Mouse (Mus musculus) kidney, embryonic 15.5 days (tissue): ENCODE results near the gene Lrp3. TPM values are rescaled to one million over a fixed set of nuclear protein-coding genes. Genes with fewer than 3 reads are reported as not detected.
"Not testable (repeated sequence)": the region's sequence is repeated elsewhere in the genome, so short reads cannot be mapped to it uniquely, and the experiment has no call there.

Source experiments
- ATAC-seq: fragments of 200-750 bp; cut with Nextera tagmentation; replicated peaks from 2 replicates; pipeline ENCODE4 v1.8.0; 2017; ENCODE audit warnings: moderate TSS enrichment; ENCODE audit not compliant: low FRiP score
- H3K27ac ChIP-seq: fragments of 300-500 bp; sonication (generic); 2 replicates; pipeline ENCODE4 v1.5.1; 2015; ENCODE audit warnings: mild to moderate bottlenecking, inconsistent platforms
- H3K27me3 ChIP-seq: fragments of 300-500 bp; sonication (generic); 2 replicates; pipeline ENCODE4 v1.6.1; 2015; ENCODE audit warnings: inconsistent platforms
- H3K36me3 ChIP-seq: fragments of 300-500 bp; sonication (generic); 2 replicates; pipeline ENCODE4 v1.6.1; 2015; ENCODE audit warnings: inconsistent platforms
- H3K4me1 ChIP-seq: fragments of 300-500 bp; sonication (generic); 2 replicates; pipeline ENCODE4 v1.6.1; 2015; ENCODE audit warnings: inconsistent platforms
- H3K4me2 ChIP-seq: fragments of 300-500 bp; sonication (generic); 2 replicates; pipeline ENCODE4 v1.6.1; 2015; ENCODE audit warnings: moderate library complexity, mild to moderate bottlenecking, inconsistent platforms
- H3K4me3 ChIP-seq: fragments of 300-500 bp; sonication (generic); replicated peaks from 2 replicates; pipeline ENCODE4 v1.5.1; 2015; ENCODE audit warnings: mild to moderate bottlenecking, inconsistent platforms
- H3K9ac ChIP-seq: fragments of 300-500 bp; sonication (generic); 2 replicates; pipeline ENCODE4 v1.6.1; 2015; ENCODE audit warnings: mild to moderate bottlenecking, inconsistent platforms
- H3K9me3 ChIP-seq: fragments of 300-500 bp; sonication (generic); replicated peaks from 2 replicates; pipeline ENCODE4 v1.6.1; 2016; ENCODE audit warnings: inconsistent platforms
- WGBS: fragments of 180-500 bp; shearing (Covaris S2); methylation state at CpG from one replicate; pipeline ENCODE4 v1.1.7; 2015; ENCODE audit warnings: mixed read lengths; 5-methylcytosine and 5-hydroxymethylcytosine counted together
- polyA plus RNA-seq: library from polyadenylated mRNA; unstranded; fragments of >200 nt; fragmentation: Nextera tagmentation; extraction: Ambion mirVana; gene quantifications from 2 replicates; pipeline ENCODE4 v1.2.1, GENCODE M21; 2015

Gene Lrp3
- polyA plus RNA-seq, result 5.2 and 6.3 TPM in 2 replicates

DNA sequence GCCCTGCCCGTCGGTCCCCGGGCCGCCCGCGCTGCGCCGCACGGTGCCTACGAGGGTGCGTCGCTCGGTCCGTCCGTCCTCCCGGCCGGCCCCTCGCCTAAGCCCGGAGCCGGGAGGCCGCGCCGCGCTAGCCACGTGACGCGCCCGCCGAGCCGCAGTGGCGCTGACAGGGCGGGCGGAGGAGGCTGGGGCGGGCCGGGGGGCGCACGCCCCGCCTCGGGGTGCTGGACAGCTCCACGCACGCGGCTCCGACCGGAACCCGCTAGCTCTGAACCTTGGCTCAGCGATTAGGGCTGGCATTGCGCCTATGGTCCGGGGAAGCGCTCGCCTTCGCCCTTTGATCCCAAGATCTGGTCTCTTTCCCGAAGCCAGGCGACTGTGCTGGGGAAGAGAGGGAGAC, at the start of gene Lrp3:
Gene Lrp3, minus strand, starts transcription at position 274 of the 400 bp plus-strand sequence.
- peak within 1 kb of the TSS; percentile 66 for H3K9ac ChIP-seq
- H3K27ac ChIP-seq, result peak within 1 kb of the TSS; percentile 76
- no peaks in the 10 kb centered on the region for H3K9me3 ChIP-seq
- peaks cover 18% of the 10 kb centered on the region for H3K4me1 ChIP-seq
- ATAC-seq, result peak; percentile 94
- under 1% methylated on average over 48 of the region's 53 CpGs for WGBS
- H3K4me2 ChIP-seq, result peak within 1 kb of the TSS; percentile 91
- H3K36me3 ChIP-seq, result peaks cover 5% of the 10 kb centered on the region; the same call in 1 of the 2 replicates
- H3K4me3 ChIP-seq, result peak within 1 kb of the TSS; percentile 74
- H3K27me3 ChIP-seq, result 0 out of 2 replicates have a peak, but pooled peaks cover 4% of the 10 kb centered on the region

DNA sequence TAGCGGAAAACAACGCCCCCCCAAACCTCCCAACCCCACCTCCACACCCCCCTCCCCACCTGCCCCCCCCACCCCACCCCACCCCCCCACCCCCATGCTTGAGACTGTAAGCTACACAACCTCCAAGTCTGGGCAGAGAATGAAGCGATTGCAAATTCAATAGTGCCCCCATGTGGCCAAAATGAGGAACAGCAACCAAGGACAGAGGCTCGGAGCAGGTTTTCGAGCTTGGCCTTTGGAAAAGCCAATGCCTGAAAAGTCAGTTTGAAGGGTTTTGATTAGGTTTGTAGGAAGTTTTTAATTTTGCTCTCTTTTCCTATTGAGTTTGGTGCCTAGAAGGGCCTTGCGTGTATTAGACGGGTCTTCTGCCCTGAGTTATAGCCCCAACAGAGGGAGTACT, 49.4 kb upstream of the Lrp3 start:
- H3K36me3 ChIP-seq, result no peaks in the 10 kb centered on the region
- no peak overlapping the region for H3K9ac ChIP-seq
- H3K4me1 ChIP-seq, result peaks cover 7% of the 10 kb centered on the region
- no peaks in the 10 kb centered on the region for H3K9me3 ChIP-seq
- H3K27ac ChIP-seq, result no peak overlapping the region
- 11% methylated on average over 7 of the region's 7 CpGs for WGBS
- no peak overlapping the region for H3K4me2 ChIP-seq
- ATAC-seq, result no peak
- no peak overlapping the region for H3K4me3 ChIP-seq
- no peaks in the 10 kb centered on the region for H3K27me3 ChIP-seq

DNA sequence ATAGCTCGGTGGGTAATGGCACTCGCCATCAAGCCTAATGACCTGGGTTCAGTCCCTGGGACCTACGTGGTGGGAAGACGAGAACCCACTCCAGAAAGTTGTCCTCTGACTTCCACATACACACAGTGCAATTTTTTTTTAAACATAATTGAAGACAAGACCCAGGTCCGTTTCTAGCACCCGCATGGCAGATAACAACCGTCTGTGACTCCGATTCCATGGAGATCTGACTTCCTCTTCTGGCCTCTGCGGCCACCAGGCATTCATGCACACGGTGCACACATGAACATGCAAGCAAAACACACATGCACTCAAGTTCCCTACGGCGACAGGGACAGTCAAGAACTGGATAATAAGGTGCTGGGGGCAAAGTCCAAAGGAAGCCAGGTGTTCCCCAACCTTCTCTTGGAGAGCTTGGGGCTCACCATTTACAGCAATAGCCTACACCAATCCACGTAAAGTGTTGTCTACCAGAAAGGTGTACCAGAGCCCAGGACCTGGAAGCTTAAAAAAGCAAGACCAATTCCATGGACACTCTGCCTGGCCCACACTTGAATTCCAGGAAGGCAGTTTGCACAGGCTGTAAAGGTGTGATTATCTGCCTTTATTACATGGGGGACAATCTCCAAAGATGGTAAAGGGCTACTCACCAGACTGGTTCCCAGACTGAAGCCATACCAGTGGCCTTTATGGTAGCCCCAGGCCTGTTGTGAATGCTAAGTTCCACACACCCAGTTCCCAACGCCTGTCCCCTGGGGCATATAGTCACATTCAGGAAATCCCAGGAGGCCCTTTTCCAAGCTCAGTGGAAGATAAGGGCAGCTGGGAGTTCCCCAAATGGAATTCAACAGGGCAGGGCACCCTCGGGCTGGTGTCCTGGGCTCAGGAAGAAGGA, 48.5 kb upstream of the Lrp3 start:
- Histone ChIP-seq H3K27me3 (no peaks in the 10 kb centered on the region), H3K4me2 (no peak overlapping the region), H3K4me1 (no peaks in the 10 kb centered on the region), H3K9me3 (no peaks in the 10 kb centered on the region), H3K4me3 (no peak overlapping the region), H3K36me3 (no peaks in the 10 kb centered on the region), H3K9ac (no peak overlapping the region), H3K27ac (no peak overlapping the region)
- ATAC-seq, result no peak
- WGBS, result 78% methylated on average over 15 of the region's 15 CpGs

DNA sequence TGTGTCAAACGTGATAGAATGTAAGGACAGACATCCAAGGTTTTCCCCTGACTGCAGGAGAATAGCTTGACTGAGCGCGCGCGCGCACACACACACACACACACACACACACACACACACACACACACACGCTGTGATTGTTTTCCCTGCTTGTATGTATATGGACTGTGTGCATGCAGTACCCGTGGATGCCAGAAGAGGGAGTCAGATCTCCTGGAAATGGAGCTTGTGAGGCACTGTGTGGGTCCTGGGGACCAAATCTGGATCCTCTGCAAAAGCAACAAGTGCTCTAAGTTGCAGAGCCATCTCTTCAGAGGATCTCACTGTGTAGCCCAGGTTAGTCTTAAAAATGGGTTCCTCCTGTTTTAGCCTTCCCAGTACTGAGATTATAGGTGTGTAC, 44.1 kb upstream of the Lrp3 start:
- no peak overlapping the region for H3K4me3 ChIP-seq
- H3K36me3 ChIP-seq, result no peaks in the 10 kb centered on the region
- H3K9me3 ChIP-seq, result no peaks in the 10 kb centered on the region
- WGBS, result 88% methylated on average over 8 of the region's 8 CpGs
- 0 out of 2 replicates have a peak, but pooled peaks cover 9% of the 10 kb centered on the region for H3K4me1 ChIP-seq
- H3K27ac ChIP-seq, result no peak overlapping the region
- H3K27me3 ChIP-seq, result no peaks in the 10 kb centered on the region
- H3K9ac ChIP-seq, result no peak overlapping the region
- no peak overlapping the region for H3K4me2 ChIP-seq
- no peak for ATAC-seq

DNA sequence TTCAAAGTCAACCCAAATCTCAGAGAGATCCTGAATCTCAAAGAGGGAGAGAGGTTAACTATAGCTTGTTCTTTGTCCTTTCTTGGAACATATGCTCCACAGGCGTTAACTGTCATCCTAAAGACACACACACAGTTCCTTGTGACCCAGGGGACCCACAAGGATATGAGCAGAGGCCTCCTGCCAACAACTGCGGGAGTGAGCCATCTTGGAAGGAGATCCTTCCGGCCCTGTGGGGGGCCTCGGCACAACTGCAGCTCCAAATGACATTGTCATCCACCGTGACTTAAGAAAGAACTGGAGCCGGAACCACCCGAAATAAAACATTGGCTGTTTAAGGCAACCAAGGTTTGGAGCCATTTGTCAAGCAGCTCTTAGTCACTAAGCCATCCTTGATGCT, 43.0 kb upstream of the Lrp3 start:
- Histone ChIP-seq H3K4me1 (0 out of 2 replicates have a peak, but pooled peaks cover 9% of the 10 kb centered on the region), H3K4me3 (no peak overlapping the region), H3K27me3 (no peaks in the 10 kb centered on the region), H3K36me3 (no peaks in the 10 kb centered on the region), H3K9ac (no peak overlapping the region), H3K27ac (no peak overlapping the region), H3K4me2 (no peak overlapping the region), H3K9me3 (no peaks in the 10 kb centered on the region)
- 46% methylated on average over 7 of the region's 7 CpGs for WGBS
- ATAC-seq, result no peak

DNA sequence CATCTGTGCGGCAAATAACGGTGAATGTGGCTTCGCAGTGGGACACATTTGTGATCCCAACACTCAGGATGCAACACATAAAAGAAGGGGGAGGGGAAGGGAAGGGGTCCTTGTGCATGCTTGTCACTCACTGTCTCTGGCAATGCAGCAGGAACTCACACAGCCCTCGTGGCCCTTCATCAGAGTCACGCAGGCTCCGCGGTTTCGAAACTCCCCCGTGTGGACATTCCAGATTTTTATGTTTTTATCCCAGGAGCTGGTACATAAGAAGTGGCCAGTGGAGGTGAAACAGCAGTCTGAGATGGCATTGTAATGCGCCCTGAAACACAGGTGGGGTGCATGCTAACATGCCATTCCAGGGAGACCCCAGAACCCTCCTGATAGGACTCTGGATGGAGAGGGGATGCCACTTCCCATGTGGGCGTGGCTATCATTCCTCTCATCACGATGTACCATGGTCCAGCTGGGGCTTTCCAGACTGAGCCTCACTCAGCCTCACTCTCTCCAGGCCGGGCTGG, 36.8 kb upstream of the Lrp3 start:
- Histone ChIP-seq H3K9ac (no peak overlapping the region), H3K4me1 (peaks cover 12% of the 10 kb centered on the region; the same call in 1 of the 2 replicates), H3K9me3 (no peaks in the 10 kb centered on the region), H3K36me3 (no peaks in the 10 kb centered on the region), H3K27me3 (no peaks in the 10 kb centered on the region), H3K27ac (no peak overlapping the region), H3K4me3 (peak overlapping the region; percentile 24), H3K4me2 (peak overlapping the region; percentile 50)
- peak; percentile 70; the same call in 1 of the 2 replicates for ATAC-seq
- 11% methylated on average over 12 of the region's 13 CpGs for WGBS

DNA sequence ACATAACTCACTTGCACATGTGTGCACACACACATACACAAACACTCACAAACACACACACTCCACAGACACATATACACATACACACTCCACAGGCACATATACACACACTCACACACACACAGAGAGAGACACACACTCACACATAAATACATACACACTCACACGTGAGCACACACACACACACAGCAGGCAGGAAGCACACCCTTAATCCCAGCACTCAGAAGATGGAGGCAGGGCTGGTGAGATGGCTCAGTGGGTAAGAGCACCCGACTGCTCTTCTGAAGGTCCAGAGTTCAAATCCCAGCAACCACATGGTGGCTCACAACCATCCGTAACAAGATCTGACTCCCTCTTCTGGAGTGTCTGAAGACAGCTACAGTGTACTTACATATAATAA, 22.6 kb upstream of the Lrp3 start:
- peaks cover 20% of the 10 kb centered on the region for H3K4me1 ChIP-seq
- H3K27ac ChIP-seq, H3K36me3 ChIP-seq, H3K9ac ChIP-seq, H3K9me3 ChIP-seq, H3K27me3 ChIP-seq, H3K4me3 ChIP-seq, H3K4me2 ChIP-seq, ATAC-seq: not testable (repeated sequence)
- 67% methylated on average over 2 of the region's 3 CpGs for WGBS

DNA sequence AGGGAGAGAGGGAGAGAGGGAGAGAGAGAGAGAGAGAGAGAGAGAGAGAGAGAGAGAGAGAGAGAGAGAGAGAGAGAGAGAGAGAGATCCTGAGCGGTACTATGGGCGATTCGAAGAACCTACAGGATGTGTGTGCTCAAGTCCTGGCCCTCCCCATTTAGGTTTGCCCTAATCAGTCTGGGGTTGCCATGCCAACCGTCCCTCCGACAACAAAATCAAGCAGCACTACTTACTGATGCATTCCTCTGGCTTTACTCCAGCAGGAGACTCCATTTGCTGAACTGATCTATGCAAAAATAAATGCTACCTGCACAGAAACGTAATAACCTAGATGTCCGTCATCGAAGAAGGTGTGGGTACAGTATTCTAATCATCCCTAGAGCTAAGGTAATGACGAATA, 20.0 kb upstream of the Lrp3 start:
- Histone ChIP-seq H3K9me3 (peaks cover 5% of the 10 kb centered on the region; the same call in 1 of the 2 replicates), H3K36me3 (no peaks in the 10 kb centered on the region), H3K4me2 (peak overlapping the region; percentile 60), H3K4me3 (peak overlapping the region; percentile 72), H3K9ac (no peak overlapping the region), H3K4me1 (peaks cover 21% of the 10 kb centered on the region), H3K27ac (peak overlapping the region; percentile 82), H3K27me3 (no peaks in the 10 kb centered on the region)
- WGBS, result 20% methylated on average over 9 of the region's 9 CpGs
- ATAC-seq, result 0 out of 2 replicates have a peak, but pooled peaks have one; percentile 40

DNA sequence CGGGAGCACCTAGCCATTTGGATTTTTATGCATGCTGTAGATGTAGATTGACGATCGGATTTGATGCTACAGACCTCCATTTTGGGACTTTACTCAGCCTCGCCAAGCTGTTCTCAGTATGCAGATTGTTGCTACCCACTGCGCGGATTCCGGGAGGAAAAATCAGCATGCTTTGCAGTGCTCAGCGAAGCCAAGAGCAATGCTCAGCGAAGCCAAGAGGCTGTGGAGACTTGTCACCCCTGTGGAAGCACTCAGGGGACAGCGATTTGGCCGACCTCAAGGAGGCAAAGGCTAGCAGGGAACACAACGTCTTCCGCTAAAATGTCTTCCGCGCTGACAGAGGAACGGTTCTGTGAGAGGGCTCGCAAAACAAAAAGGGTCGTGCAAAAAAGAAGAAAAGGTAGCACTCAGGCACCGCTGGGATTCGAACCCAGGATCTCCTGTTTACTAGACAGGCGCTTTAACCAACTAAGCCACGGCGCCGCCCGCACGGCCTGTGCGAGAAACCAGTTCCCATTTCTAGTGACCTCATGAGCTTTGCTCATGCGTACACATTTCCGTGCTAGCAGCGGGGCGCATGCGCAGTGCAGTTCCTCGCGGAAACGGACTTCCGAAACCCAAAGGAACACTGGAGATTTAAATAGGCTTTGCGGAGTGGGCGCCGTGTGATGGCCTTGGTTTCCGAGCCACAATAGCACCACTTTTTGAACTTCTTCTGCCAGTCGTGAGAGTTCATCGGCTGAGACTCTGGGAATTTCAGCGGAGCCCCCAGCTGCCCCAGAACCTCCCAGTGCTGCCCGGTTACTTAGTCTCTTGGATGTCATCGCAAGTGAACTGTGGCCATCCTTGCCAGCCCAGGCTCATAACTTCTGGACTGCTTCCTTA, 19.3 kb upstream of the Lrp3 start:
- Histone ChIP-seq H3K9ac (peak overlapping the region; percentile 55), H3K4me2 (peak overlapping the region; percentile 60), H3K36me3 (no peaks in the 10 kb centered on the region), H3K4me3 (peak overlapping the region; percentile 72), H3K4me1 (peaks cover 21% of the 10 kb centered on the region), H3K27me3 (no peaks in the 10 kb centered on the region), H3K27ac (peak overlapping the region; percentile 98), H3K9me3 (peaks cover 5% of the 10 kb centered on the region; the same call in 1 of the 2 replicates)
- ATAC-seq, result peak; percentile 96
- under 1% methylated on average over 45 of the region's 45 CpGs for WGBS

DNA sequence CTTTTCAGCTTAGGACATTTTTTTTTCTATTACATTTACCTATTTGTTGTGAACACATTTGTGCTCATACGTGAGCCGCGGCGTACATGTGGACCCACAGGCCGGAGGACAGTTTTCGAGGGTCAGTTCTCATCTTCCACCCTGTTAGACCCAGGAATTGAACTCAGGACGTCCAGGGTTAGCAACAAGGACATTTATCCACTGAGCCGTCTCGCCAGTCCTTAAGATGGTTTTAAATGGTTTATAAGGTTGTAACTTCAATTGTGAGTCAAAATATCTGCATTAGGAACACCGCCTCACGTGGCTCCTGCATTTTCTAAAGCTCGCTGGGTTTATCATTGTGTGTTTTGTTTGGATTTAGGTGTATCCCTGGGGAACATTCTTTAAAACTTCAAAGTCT, 18.6 kb upstream of the Lrp3 start:
- peaks cover 21% of the 10 kb centered on the region for H3K4me1 ChIP-seq
- peak overlapping the region; percentile 98 for H3K27ac ChIP-seq
- peak overlapping the region; percentile 50 for H3K9ac ChIP-seq
- peaks cover 5% of the 10 kb centered on the region; the same call in 1 of the 2 replicates for H3K9me3 ChIP-seq
- ATAC-seq, result no peak
- WGBS, result 45% methylated on average over 12 of the region's 12 CpGs
- H3K4me2 ChIP-seq, result peak overlapping the region; percentile 60
- H3K36me3 ChIP-seq, result no peaks in the 10 kb centered on the region
- no peaks in the 10 kb centered on the region for H3K27me3 ChIP-seq
- peak overlapping the region; percentile 72 for H3K4me3 ChIP-seq

DNA sequence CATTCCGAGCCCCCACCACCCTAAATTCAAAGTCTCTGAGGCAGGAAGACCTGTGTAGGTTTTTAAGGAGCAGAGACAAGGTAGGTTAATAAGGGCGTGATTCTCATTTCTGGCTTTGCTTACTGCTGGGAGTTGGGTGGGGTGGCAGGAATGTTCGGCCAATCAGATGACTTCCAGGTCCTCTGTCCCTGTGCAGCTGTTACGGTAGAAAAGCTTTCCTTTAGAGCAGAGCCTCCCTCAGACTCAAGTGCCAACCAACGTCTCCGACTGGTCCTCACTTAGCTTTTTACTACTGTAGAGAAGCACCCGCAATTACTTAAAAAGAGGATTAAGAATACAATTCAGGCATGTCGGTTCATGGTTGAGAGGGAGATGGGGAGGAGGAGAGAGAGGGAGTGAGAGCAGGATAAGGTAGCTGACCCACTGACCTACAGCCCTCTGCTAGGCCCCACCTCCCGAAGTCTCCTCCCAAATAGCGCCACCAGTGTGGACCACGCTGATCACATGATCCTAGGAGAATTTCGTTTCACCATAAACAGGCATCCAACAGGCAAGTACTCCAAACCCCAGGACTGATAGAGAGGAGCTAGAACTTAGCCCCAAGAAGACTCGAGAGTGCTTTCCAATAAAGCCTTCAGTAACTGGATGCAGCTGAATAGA, 17.6 kb upstream of the Lrp3 start:
- Histone ChIP-seq H3K4me1 (peaks cover 21% of the 10 kb centered on the region), H3K4me2 (peak overlapping the region; percentile 41), H3K36me3 (no peaks in the 10 kb centered on the region), H3K9me3 (peaks cover 5% of the 10 kb centered on the region; the same call in 1 of the 2 replicates), H3K27me3 (no peaks in the 10 kb centered on the region), H3K27ac (0 out of 2 replicates have a peak overlapping the region, but pooled peaks have one; percentile 22), H3K4me3 (peak overlapping the region; percentile 12; the same call in 1 of the 2 replicates), H3K9ac (no peak overlapping the region)
- 26% methylated on average over 13 of the region's 13 CpGs for WGBS
- ATAC-seq, result no peak
